Mouse (Mus musculus) G1E-ER4 (cell line): ENCODE measurements around the gene Krr1. TPM values are rescaled to one million over a fixed set of nuclear protein-coding genes. Genes with fewer than 3 reads are reported as not detected.

Experiments used
- GATA1 ChIP-seq: IDR thresholded peaks from one replicate; pipeline ENCODE4 v1.8.0; 2012; ENCODE audit warnings: low read length, inconsistent platforms
- polyA plus RNA-seq: library from polyadenylated mRNA; stranded (reverse); fragments of >175 nt; gene quantifications from 2 replicates; pipeline ENCODE4 v1.2.3, GENCODE M21; 2012

The Krr1 gene
- polyA plus RNA-seq, 1 experiment = 2.3 TPM

- no peak for TF ChIP-seq GATA1
Observed at GRCm38 (mm10) chr10:111957271-111958045, 15.0 kb upstream of the Krr1 start.

- TF ChIP-seq GATA1 = no peak
Observed at GRCm38 (mm10) chr10:111958046-111958421, 14.4 kb upstream of the Krr1 start.

GRCm38 (mm10) chr10:111959353-111959752, 13.1 kb upstream of the Krr1 start:
- TF ChIP-seq GATA1 = no peak

- TF ChIP-seq GATA1 = no peak
Observed at GRCm38 (mm10) chr10:111960459-111960858, 12.0 kb upstream of the Krr1 start.

GRCm38 (mm10) chr10:111966394-111966793, 6.1 kb upstream of the Krr1 start:
- TF ChIP-seq GATA1 = no peak

GRCm38 (mm10) chr10:111971929-111972328, 535 bp upstream of the Krr1 start:
- no peak for TF ChIP-seq GATA1

GRCm38 (mm10) chr10:111977584-111977983, 5.1 kb downstream of the Krr1 start:
- no peak for TF ChIP-seq GATA1

GRCm38 (mm10) chr10:111983070-111983469, 10.6 kb downstream of the Krr1 start:
- TF ChIP-seq GATA1 = no peak

- TF ChIP-seq GATA1 = no peak
Observed at GRCm38 (mm10) chr10:111986453-111986852, 14.0 kb downstream of the Krr1 start.

- no peak for TF ChIP-seq GATA1
Observed at GRCm38 (mm10) chr10:111995803-111996548, 23.5 kb downstream of the Krr1 start.

GRCm38 (mm10) chr10:111996549-111996904, 24.1 kb downstream of the Krr1 start:
- TF ChIP-seq GATA1 = no peak

GRCm38 (mm10) chr10:111996911-111997347, 24.5 kb downstream of the Krr1 start:
- no peak for TF ChIP-seq GATA1

- TF ChIP-seq GATA1 = no peak
Observed at GRCm38 (mm10) chr10:111997671-111998070, 25.2 kb downstream of the Krr1 start.

- TF ChIP-seq GATA1 = no peak
Observed at GRCm38 (mm10) chr10:111999765-112000164, 27.3 kb downstream of the Krr1 start.

GRCm38 (mm10) chr10:112000568-112000967, 28.1 kb downstream of the Krr1 start:
- no peak for TF ChIP-seq GATA1

GRCm38 (mm10) chr10:112001350-112001749, 28.9 kb downstream of the Krr1 start:
- no peak for TF ChIP-seq GATA1
